Mouse (Mus musculus) adrenal gland, adult 2 months (tissue): Measurements from ENCODE around the gene Lemd2. TPM values are rescaled to one million over a fixed set of nuclear protein-coding genes. Genes with fewer than 3 reads are reported as not detected.
A peak's percentile ranks its signal among the peaks of the same experiment; 100 is the strongest.

Experiments
- DNase-seq: peaks from one replicate; pipeline ENCODE4 v3.0.0; 2021
- polyA plus RNA-seq: library from polyadenylated mRNA; depleted of rRNA; stranded (reverse); fragments of >200 nt; gene quantifications from 2 replicates; pipeline ENCODE4 v1.2.3, GENCODE M21; 2012
- total RNA-seq, 2 experiments: library from RNA; stranded (reverse); gene quantifications; 2 replicates each; pipeline ENCODE4 v1.2.3; 2021

Lemd2 gene
- total and polyA plus RNA-seq, 3 experiments: 53.3 to 152 (median 56.3) TPM

GRCm38 (mm10) chr17:27228216-27228915 lies 24.1 kb upstream of the Lemd2 start:
- peak; percentile 72 for DNase-seq

- DNase-seq: no peak
Measured at GRCm38 (mm10) chr17:27227258-27227657, 23.0 kb upstream of the Lemd2 start.

- no peak for DNase-seq
Measured at GRCm38 (mm10) chr17:27226701-27227100, 22.4 kb upstream of the Lemd2 start.

GRCm38 (mm10) chr17:27225801-27226200 lies 21.5 kb upstream of the Lemd2 start:
- DNase-seq: no peak

GRCm38 (mm10) chr17:27223821-27224220 lies 19.6 kb upstream of the Lemd2 start:
- DNase-seq: no peak

- no peak for DNase-seq
Measured at GRCm38 (mm10) chr17:27221562-27221961, 17.3 kb upstream of the Lemd2 start.

- no peak for DNase-seq
Measured at GRCm38 (mm10) chr17:27218916-27219315, 14.6 kb upstream of the Lemd2 start.

GRCm38 (mm10) chr17:27218364-27218763 lies 14.1 kb upstream of the Lemd2 start:
- DNase-seq: no peak

GRCm38 (mm10) chr17:27212768-27213525 lies 8.7 kb upstream of the Lemd2 start:
- peak; percentile 73 for DNase-seq

GRCm38 (mm10) chr17:27212006-27212405 lies 7.7 kb upstream of the Lemd2 start:
- no peak for DNase-seq

- peak; percentile 78 for DNase-seq
Measured at GRCm38 (mm10) chr17:27207113-27207707, 2.9 kb upstream of the Lemd2 start.

- DNase-seq: peak; percentile 64
Measured at GRCm38 (mm10) chr17:27203358-27204074, 753 bp downstream of the Lemd2 start.

GRCm38 (mm10) chr17:27202919-27203357 lies 1.3 kb downstream of the Lemd2 start:
- no peak for DNase-seq

GRCm38 (mm10) chr17:27201981-27202380 lies 2.3 kb downstream of the Lemd2 start:
- no peak for DNase-seq

- DNase-seq: peak; percentile 55
Measured at GRCm38 (mm10) chr17:27200801-27201200, 3.5 kb downstream of the Lemd2 start.

GRCm38 (mm10) chr17:27199864-27200263 lies 4.4 kb downstream of the Lemd2 start:
- DNase-seq: no peak

- no peak for DNase-seq
Measured at GRCm38 (mm10) chr17:27199205-27199604, 5.1 kb downstream of the Lemd2 start.

GRCm38 (mm10) chr17:27196206-27196605 lies 8.1 kb downstream of the Lemd2 start:
- no peak for DNase-seq

- no peak for DNase-seq
Measured at GRCm38 (mm10) chr17:27194258-27195185, 9.7 kb downstream of the Lemd2 start.

GRCm38 (mm10) chr17:27191804-27192203 lies 12.5 kb downstream of the Lemd2 start:
- DNase-seq: no peak

GRCm38 (mm10) chr17:27191189-27191588 lies 13.1 kb downstream of the Lemd2 start:
- DNase-seq: no peak
